Mouse (Mus musculus) limb, embryonic 11.5 days (tissue): ENCODE results near the gene Baz1b. TPM values are rescaled to one million over a fixed set of nuclear protein-coding genes. Genes with fewer than 3 reads are reported as not detected.
A peak's percentile ranks its signal among the peaks of the same experiment; 100 is the strongest.

Experiments
- ATAC-seq: fragments of 200-750 bp; cut with Nextera tagmentation; 2 replicates; pipeline ENCODE4 v1.8.0; 2017; ENCODE audit warnings: low read depth; ENCODE audit not compliant: insufficient number of reproducible peaks, low FRiP score, low TSS enrichment
- DNase-seq: peaks from one replicate; pipeline ENCODE4 v3.0.0-alpha.2; 2015; ENCODE audit warnings: low spot score
- H3K27ac ChIP-seq: fragments of 300-500 bp; sonication (generic); replicated peaks from 2 replicates; pipeline ENCODE4 v1.5.1; 2014; ENCODE audit warnings: low read depth, mild to moderate bottlenecking, low read length
- H3K27me3 ChIP-seq: fragments of 300-500 bp; sonication (generic); 2 replicates; pipeline ENCODE4 v1.6.1; 2014; ENCODE audit warnings: mild to moderate bottlenecking, low read length, mixed read lengths; ENCODE audit not compliant: control insufficient read depth, insufficient read depth
- H3K36me3 ChIP-seq: fragments of 300-500 bp; sonication (generic); 2 replicates; pipeline ENCODE4 v1.6.1; 2014; ENCODE audit warnings: mild to moderate bottlenecking, low read length, moderate library complexity, mixed read lengths; ENCODE audit not compliant: control insufficient read depth, insufficient read depth
- H3K4me1 ChIP-seq: fragments of 300-500 bp; sonication (generic); 2 replicates; pipeline ENCODE4 v1.6.1; 2014; ENCODE audit warnings: low read length, mixed read lengths; ENCODE audit not compliant: control insufficient read depth, insufficient read depth
- H3K4me2 ChIP-seq: fragments of 300-500 bp; sonication (generic); 2 replicates; pipeline ENCODE4 v1.6.1; 2014; ENCODE audit warnings: low read depth, mild to moderate bottlenecking, moderate library complexity; ENCODE audit not compliant: severe bottlenecking
- H3K4me3 ChIP-seq: fragments of 300-500 bp; sonication (generic); 2 replicates; pipeline ENCODE4 v1.5.1; 2014; ENCODE audit warnings: low read depth, low read length
- H3K9ac ChIP-seq: fragments of 300-500 bp; sonication (generic); 2 replicates; pipeline ENCODE4 v1.6.1; 2014; ENCODE audit warnings: mild to moderate bottlenecking, low read length
- H3K9me3 ChIP-seq: fragments of 300-500 bp; sonication (generic); 2 replicates; pipeline ENCODE4 v1.6.1; 2016; ENCODE audit warnings: low read length; ENCODE audit not compliant: control insufficient read depth
- WGBS: fragments of 180-500 bp; shearing (Covaris S2); extraction: QIAGEN DNeasy Blood & Tissue Kit; methylation state at CpG from one replicate; pipeline ENCODE4 v1.1.7; 2014; 5-methylcytosine and 5-hydroxymethylcytosine counted together
- polyA plus RNA-seq: library from polyadenylated mRNA; unstranded; fragments of >200 nt; fragmentation: Nextera tagmentation; extraction: Ambion mirVana; gene quantifications from 2 replicates; pipeline ENCODE4 v1.2.1, GENCODE M21; 2014

Baz1b gene
- 71.5 and 77.1 TPM in 2 replicates for polyA plus RNA-seq

DNA sequence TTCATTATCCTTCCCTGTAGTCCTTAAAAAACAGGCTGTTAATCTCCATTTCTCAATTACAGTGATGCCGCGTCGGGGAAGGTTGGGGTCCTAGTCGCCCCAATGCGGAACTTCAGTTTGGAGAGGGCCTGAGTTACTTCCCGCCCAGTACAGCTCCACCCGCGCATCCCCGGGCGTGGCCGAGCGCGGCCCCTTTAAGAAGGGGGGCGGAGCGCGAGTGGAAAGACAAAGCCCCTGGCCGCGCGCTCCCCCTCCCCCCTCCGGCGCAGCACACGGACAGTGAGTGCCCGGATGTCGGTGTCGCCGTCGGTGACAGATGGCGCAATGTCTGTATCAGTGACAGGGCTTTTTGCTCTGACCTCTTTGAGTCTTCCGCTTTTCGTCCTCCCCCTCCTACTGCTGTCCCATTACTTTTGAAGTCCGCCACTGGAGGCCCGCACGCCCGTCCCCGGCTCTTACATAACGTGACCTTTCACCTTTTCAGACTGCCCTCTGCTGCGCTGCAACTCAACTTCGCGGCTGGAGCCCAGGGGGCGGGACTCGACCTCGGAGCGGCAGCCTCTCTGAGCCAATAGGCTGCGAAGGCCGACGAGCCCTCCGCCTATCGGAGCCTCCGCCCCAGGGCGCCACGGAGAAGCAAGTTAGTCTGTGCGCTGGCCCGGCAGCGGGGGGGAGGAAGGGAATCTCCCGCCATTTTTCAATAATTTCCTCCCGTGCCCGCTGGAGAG, at the start of gene Baz1b:
Gene Baz1b, plus strand, starts transcription at position 644 of the 728 bp plus-strand sequence.
- peak within 1 kb of the TSS; percentile 73 for H3K4me2 ChIP-seq
- H3K9me3 ChIP-seq = no peaks in the 10 kb centered on the region
- DNase-seq = peak; percentile 97
- peaks cover 14% of the 10 kb centered on the region for H3K4me1 ChIP-seq
- H3K27ac ChIP-seq = peak within 1 kb of the TSS; percentile 97
- peak within 1 kb of the TSS; percentile 99 for H3K9ac ChIP-seq
- peaks cover 3% of the 10 kb centered on the region; the same call in 1 of the 2 replicates for H3K36me3 ChIP-seq
- peak within 1 kb of the TSS; percentile 99 for H3K4me3 ChIP-seq
- peak; percentile 98 for ATAC-seq
- under 1% methylated on average over 57 of the region's 57 CpGs for WGBS
- no peaks in the 10 kb centered on the region for H3K27me3 ChIP-seq

GRCm38 (mm10) chr5:135139881-135140280, 47.2 kb upstream of the Baz1b start:
- 73% methylated on average over 2 of the region's 2 CpGs for whole genome bisulfite sequencing
- no peaks in the 10 kb centered on the region for H3K36me3 ChIP-seq
- ATAC-seq = no peak
- no peak overlapping the region for H3K9ac ChIP-seq
- no peaks in the 10 kb centered on the region for H3K4me1 ChIP-seq
- H3K9me3 ChIP-seq = no peaks in the 10 kb centered on the region
- no peaks in the 10 kb centered on the region for H3K27me3 ChIP-seq
- no peak for DNase-seq
- H3K4me3 ChIP-seq = no peak overlapping the region
- no peak overlapping the region for H3K27ac ChIP-seq
- no peak overlapping the region for H3K4me2 ChIP-seq

DNA sequence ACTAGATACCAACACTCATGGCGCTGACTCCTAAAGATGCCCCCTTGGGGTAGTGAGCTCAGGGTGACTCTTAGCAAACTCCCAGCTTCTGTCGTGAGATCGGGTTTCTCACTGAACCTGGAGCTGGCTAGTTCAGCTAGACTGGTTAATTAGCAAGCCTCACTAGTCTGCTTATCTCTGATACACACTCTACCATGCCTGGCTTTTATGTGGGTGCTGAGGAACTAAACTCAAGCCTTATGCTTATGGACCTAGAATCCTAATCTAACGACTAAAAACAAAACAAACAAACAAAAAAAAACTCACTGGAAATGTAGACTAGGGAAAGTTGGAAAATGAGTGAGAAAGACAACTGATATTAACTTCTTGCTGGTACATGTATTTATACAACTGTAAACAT, 42.6 kb upstream of the Baz1b start:
- Histone ChIP-seq H3K9me3 (no peaks in the 10 kb centered on the region), H3K27ac (no peak overlapping the region), H3K27me3 (no peaks in the 10 kb centered on the region), H3K4me3 (no peak overlapping the region), H3K36me3 (no peaks in the 10 kb centered on the region), H3K4me2 (no peak overlapping the region), H3K9ac (no peak overlapping the region), H3K4me1 (no peaks in the 10 kb centered on the region)
- WGBS = 50% methylated on average over 4 of the region's 4 CpGs
- DNase-seq (no peak), ATAC-seq (no peak)

DNA sequence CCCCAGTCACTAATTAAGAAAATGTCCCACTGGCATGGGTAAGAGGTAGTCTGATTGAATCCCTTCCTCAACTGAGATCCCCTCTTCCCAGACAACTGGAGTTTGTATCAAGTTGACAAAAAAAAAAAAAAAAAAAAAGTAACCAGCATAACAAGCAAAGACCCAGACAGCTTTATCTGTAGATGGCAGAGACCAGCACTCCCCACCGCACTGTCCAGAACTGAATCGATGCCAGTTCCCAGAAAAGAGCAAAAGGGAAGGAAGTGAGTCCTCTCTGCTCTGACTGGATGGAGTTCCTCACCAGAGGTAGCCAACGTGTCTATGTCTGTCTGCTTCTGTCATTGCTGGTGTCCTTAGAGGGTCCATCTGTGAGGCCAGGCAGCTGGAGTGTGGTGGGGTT, 41.5 kb upstream of the Baz1b start:
- Histone ChIP-seq H3K27me3 (no peaks in the 10 kb centered on the region), H3K9me3 (no peaks in the 10 kb centered on the region), H3K9ac (no peak overlapping the region), H3K4me3 (no peak overlapping the region), H3K36me3 (no peaks in the 10 kb centered on the region), H3K4me2 (no peak overlapping the region), H3K4me1 (peaks cover 3% of the 10 kb centered on the region; the same call in 1 of the 2 replicates), H3K27ac (no peak overlapping the region)
- ATAC-seq (no peak), DNase-seq (no peak)
- 85% methylated on average over 3 of the region's 3 CpGs for WGBS

- Histone ChIP-seq H3K9ac (no peak overlapping the region), H3K4me2 (no peak overlapping the region), H3K27me3 (no peaks in the 10 kb centered on the region), H3K4me3 (no peak overlapping the region), H3K4me1 (peaks cover 3% of the 10 kb centered on the region; the same call in 1 of the 2 replicates), H3K9me3 (no peaks in the 10 kb centered on the region), H3K36me3 (no peaks in the 10 kb centered on the region), H3K27ac (no peak overlapping the region)
- ATAC-seq (no peak), DNase-seq (no peak)
Measured at GRCm38 (mm10) chr5:135145955-135146354, 41.1 kb upstream of the Baz1b start.

DNA sequence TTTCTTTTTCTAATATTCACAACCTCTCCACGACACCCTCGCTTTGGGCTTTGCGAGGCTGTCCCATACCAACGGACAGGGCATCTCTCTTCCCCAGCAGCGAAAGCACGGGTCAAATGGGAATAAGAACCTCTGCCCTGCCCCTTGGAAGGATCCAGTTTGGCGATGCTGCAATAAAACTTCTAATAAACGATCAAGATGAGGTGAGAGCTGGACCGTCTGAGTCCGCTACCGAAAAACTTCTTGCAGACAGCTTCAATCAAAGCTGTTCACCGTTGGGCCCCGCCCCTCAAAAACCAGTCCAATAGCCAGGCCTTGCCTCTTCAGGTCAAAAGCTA, 38.4 kb upstream of the Baz1b start:
- peak overlapping the region; percentile 50; the same call in 1 of the 2 replicates for H3K9ac ChIP-seq
- ATAC-seq = no peak
- no peaks in the 10 kb centered on the region for H3K9me3 ChIP-seq
- WGBS = under 1% methylated on average over 13 of the region's 13 CpGs
- H3K4me2 ChIP-seq = peak overlapping the region; percentile 58
- 0 out of 2 replicates have a peak, but pooled peaks cover 2% of the 10 kb centered on the region for H3K36me3 ChIP-seq
- H3K4me1 ChIP-seq = peaks cover 3% of the 10 kb centered on the region; the same call in 1 of the 2 replicates
- peak overlapping the region; percentile 80 for H3K4me3 ChIP-seq
- no peaks in the 10 kb centered on the region for H3K27me3 ChIP-seq
- DNase-seq = no peak
- 0 out of 2 replicates have a peak overlapping the region, but pooled peaks have one; percentile 51 for H3K27ac ChIP-seq

DNA sequence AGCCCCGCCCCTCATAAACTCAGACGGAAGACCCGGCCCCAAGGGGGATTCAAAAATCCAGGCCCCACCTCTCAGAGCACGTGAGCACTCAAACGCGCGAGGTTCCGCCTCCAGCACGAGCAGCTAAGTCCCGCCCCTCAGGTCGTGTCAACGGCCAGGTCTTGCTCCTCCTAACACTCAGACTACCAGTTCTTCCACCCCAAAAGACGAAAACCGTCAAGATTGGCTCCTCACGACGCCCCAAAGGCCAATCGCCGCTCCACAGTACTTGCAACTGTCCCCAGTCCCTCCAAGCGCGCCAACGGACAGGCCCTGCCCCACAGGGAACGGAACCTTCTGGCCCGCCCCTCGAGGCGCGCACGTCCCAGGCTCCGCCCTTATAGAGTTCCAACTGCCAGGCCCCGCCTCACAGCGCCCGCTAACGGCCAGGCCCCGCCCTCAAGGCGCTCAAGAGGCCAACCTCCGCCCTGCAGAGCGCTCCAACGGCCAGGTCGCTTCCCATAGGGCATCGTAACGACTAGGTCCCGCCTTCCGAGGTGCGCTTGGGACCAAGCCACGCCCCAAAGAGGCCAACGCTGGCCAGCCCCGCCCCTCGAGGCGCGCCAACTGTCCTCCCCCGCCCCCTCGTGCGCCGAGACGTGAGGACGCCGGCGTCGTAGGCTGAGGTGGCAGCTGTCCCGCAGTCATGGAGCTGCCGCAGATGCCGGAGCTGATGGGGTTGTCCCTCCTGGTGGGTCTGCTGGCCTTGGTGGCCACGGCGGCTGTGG, 37.8 kb upstream of the Baz1b start, which contains the start of gene Tbl2:
Gene Tbl2, plus strand, starts transcription at position 605 of the 767 bp plus-strand sequence.
- Histone ChIP-seq H3K36me3 (0 out of 2 replicates have a peak, but pooled peaks cover 2% of the 10 kb centered on the region), H3K27me3 (no peaks in the 10 kb centered on the region), H3K4me3 (peak within 1 kb of the TSS; percentile 80), H3K4me1 (peaks cover 3% of the 10 kb centered on the region; the same call in 1 of the 2 replicates), H3K9ac (peak within 1 kb of the TSS; percentile 68), H3K27ac (peak within 1 kb of the TSS; percentile 78), H3K9me3 (no peaks in the 10 kb centered on the region), H3K4me2 (peak within 1 kb of the TSS; percentile 58)
- DNase-seq (peak; percentile 98), ATAC-seq (peak; percentile 99)
- WGBS = under 1% methylated on average over 63 of the region's 63 CpGs

DNA sequence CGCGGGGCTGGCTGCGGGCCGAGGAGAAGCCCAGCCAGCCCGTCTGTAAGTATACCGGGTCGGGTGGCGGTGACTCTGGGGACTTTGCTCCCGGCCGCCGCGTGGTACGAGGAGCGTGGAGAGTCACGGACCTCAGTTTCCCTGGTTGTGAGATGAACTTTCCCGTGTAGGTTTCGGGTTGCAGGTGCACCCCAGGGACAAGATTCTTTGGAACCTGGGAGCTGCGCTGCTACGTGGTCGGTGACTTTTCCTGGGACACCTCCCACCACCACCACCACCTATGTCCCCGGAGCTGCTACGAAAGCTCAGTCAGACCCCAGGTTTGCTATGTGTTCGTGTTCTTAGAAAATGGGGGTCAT, 37.3 kb upstream of the Baz1b start:
- no peak for DNase-seq
- 0% methylated on average over 23 of the region's 23 CpGs for WGBS
- 0 out of 2 replicates have a peak overlapping the region, but pooled peaks have one; percentile 9 for H3K27ac ChIP-seq

More for the DNA sequence above, 37.3 kb upstream of the Baz1b start:
- Histone ChIP-seq H3K27me3 (no peaks in the 10 kb centered on the region), H3K9ac (peak overlapping the region; percentile 68), H3K4me3 (peak overlapping the region; percentile 80), H3K4me2 (peak overlapping the region; percentile 58), H3K9me3 (no peaks in the 10 kb centered on the region), H3K4me1 (peaks cover 3% of the 10 kb centered on the region; the same call in 1 of the 2 replicates), H3K36me3 (0 out of 2 replicates have a peak, but pooled peaks cover 2% of the 10 kb centered on the region)
- no peak for ATAC-seq
